Mouse (Mus musculus) cerebellum, adult 18-20 months (tissue): ENCODE measurements at regions not wholly inside any gene's neighbourhood (a gene's known extent, or its start where the extent isn't known, plus 50 kb on each side); places are given as distances from the start of the nearest gene placed in this dataset.

Experiments used
- DNase-seq, 2 experiments: peaks; one replicate each; pipeline ENCODE4 v3.0.0; 2021

DNA sequence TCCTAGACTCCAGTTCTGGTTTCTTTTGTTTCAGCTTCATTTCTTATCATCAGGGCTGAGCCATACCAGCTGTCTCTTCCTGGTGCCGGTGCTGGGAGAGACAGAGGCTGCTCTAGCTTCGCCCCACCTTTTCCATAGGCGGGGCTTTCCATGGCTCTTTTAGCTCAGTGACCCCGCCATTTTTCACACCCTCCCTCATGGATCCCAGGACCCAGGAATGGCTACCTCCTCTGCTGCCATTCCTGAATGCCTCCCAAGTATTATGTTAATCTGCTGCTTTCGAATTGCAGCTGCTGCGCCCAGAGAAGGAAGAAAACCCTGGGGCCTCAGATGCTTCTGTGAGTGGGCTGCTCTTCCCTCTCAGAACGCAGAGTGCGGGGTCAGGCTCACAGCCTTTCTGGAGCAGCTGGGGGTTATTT, 214.9 kb downstream of the Pik3r1 start:
- no peak for DNase-seq

- DNase-seq: no peak
Measured at GRCm38 (mm10) chr13:101552451-101552850, 215.6 kb downstream of the Pik3r1 start.

GRCm38 (mm10) chr13:101551068-101551467, 216.9 kb downstream of the Pik3r1 start:
- DNase-seq: peak; percentile 57 to 59

- peak; percentile 67 to 72 for DNase-seq
Measured at GRCm38 (mm10) chr13:101550526-101550925, 217.5 kb downstream of the Pik3r1 start.

DNA sequence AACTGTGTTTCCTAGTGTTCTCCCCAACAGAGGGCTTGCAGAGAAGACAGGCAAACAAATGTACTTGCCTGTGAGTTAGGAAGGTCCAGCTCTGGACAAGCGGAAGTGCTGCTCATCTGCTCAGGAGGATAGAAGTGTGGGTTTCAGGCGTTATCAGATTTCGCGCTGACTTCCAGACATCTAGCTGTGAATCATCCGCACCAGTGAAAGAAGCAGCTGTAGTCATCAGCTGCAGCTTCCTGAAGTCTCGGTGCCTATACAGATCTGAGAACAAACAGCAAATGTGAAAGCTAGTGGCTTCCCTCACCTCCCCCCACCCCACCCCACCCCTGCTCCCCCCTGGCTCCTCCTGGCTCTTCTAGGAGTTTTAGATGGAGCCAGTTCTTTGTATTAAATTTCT, 220.1 kb downstream of the Pik3r1 start:
- no peak for DNase-seq

DNA sequence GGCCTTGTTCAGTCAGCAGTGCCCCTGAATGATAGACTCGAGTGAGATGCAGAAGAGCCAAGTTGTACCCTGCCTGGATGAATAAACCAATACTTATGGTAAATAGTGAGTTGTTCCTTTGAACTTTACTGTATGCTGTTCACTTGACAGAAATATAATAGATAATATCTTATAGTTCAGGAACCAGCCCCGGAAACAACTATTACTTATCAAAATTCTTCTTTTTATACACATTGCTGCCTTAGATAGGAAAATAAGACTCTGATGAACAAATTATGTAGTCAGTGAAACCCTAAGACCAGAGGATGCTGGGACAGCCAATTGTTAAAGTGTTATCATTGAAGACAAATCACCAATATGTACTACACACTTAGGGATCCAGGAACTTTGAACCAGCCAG, 220.7 kb downstream of the Pik3r1 start:
- DNase-seq: no peak

DNA sequence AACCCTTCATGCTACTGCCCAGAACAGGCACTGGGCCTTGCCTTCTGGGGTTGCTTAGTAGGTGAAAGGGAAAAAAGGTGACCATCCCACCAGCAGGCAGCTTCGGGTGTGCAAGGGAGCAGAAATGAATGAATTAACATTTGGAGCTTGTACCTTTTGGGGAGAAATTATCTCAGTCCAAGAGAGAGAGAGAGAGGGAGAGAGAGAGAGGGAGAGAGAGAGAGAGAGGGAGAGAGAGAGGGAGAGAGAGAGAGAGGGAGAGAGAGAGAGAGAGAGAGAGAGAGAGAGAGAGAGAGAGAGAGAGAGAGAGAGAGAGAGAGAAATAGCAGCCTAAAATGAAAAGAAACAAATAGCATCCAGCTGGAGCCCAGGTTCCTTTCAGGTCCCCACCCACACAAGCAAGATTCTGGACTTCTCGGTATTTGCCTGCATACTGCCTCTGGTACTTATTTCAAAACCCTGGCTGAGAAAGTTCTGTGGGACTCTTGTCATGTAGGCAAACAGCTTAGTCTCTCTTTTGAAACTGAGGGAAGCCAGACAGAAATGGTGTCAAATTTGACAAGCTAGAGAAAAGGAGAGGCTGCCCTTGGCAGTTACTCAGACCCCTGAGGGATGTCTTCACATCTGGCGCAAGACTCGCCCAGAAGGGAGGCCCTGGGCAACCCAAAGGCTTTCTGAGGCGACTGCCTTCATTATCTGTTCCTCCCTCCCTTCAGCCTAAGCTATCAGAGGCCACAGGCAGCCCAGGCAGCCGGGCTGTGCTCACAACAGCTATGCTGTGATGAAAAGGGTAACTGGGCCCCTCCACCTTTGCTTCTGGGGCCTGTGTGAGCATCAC, 222.5 kb downstream of the Pik3r1 start:
- DNase-seq: no peak

- no peak for DNase-seq
Measured at GRCm38 (mm10) chr13:101540391-101541191, 227.4 kb downstream of the Pik3r1 start.

- no peak for DNase-seq
Measured at GRCm38 (mm10) chr13:101538110-101538509, 229.9 kb downstream of the Pik3r1 start.

- DNase-seq: no peak
Measured at GRCm38 (mm10) chr13:101536019-101536418, 232.0 kb downstream of the Pik3r1 start.

DNA sequence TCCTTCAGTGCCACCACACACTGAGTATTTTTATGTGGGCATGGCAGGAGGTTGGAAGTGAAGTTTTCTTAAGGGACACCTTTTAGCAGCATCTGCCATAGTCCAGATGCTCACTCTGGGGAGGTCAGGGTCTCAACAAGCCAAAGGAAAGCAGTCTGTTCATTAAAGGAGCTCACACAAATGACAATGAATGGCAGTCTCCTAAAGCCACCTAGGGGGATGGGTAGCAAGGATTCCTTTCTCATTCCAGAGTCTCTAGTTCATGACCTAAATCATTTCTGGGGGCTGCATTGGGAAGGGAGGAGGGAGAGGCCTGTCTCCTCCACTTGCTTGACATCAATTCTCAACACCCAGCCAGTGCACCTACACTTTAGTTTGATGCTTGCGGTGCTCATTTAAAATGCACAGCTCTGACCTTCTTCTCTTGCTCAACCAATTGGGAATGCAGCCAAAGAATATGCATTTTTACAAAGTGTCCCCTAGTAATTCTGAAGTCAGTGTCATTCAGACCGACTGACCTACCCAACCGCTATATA, 232.6 kb downstream of the Pik3r1 start:
- DNase-seq: no peak

DNA sequence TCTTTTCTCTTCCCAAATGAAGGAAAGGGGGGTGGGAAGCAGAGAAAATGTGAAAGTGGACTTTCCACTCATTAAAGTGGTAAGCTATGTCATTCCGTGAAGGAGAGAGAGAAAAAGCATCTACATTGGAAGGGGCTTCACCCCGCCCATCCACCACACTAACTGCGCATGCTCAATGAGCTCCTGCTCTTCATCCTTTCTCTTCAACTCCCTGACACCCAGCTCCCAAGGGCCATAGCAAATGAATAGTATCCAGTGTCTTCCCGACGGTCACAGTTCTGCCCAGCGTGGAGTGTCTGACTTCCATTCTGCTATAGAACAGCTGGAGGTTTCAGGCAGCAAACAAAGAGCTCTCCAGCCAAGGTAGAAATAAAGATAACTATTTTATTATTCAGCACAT, 233.5 kb downstream of the Pik3r1 start:
- no peak for DNase-seq

DNA sequence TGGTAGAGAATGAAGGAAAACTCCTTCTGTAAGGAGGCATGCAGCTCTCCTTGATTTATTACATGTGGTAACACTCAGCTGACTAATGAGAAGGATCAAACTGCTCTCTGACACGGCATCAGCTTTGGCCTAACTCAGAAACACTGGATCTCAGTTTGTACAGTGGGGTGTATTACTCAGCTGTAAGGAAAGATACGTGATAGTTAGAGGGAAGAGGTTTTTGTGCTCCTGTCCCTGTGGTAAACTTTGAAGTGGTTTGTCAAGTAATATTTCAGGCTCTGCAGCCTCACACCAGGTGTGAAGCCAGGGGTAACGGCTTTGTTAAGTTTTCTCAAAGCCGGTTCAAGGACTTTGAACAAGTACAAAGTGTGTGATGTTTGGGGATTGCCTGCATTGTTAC, 235.1 kb downstream of the Pik3r1 start:
- no peak for DNase-seq

DNA sequence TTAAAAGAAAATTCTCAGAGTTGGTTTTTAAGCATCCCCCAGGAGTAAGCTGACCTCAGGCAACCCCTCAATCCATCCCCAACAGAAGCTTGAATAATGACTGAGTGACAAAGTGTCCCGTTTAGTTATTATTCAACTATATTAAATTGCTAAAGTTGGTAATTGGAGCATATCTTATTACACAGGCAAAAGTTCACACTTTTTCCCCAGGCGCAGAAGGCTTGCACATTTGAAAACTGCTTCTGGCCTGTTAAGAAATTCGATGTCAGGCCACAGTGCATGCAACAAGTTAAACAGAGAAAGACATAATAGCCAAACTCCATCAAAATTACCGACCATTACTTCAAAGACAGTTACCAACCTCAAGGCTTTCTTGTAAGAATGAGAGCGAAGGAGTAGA, 240.3 kb downstream of the Pik3r1 start:
- DNase-seq: no peak

DNA sequence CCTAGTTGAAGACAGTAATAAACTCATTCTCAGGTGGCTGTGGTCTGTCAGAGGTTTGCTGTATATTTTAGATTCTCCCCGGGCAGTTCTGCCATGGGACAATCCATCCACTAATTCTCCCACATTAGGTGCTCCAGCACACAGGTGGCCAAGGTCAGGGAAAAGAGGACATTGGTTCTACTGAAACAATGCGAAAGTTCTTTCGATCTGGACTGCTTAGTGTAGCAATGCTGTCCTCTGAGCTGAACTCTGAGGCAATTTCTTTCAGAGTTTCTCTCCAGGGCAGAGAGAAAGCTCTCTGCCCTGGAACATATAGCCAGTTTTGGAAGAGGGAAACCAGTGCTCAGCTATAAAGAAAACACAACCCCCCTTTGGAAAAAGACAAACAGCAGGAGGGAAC, 243.2 kb downstream of the Pik3r1 start:
- DNase-seq: no peak

- peak in 1 of 2 experiments; percentile 20 for DNase-seq
Measured at GRCm38 (mm10) chr13:101524223-101524622, 243.8 kb downstream of the Pik3r1 start.

- no peak for DNase-seq
Measured at GRCm38 (mm10) chr13:101523492-101523891, 244.5 kb downstream of the Pik3r1 start.

DNA sequence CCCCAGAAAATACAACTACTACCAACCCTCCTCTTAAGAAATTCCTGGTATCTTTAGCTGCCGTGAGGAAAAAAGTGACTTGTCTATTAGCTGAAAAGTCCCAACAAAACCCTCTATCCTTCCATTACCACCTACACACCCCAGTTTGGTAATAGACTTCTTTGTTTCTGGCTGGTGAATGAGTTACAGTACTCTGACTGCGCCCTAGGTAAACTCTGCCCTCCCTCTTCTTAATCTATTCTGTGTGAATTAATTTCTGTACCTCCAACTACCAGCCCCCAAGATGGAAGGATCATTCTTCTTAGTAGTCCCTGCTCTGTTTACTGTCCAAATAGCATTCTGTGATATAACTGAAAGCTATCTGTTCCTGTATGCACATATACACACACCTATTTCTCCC, 245.4 kb downstream of the Pik3r1 start:
- no peak for DNase-seq

GRCm38 (mm10) chr13:101513354-101513753, 254.7 kb downstream of the Pik3r1 start:
- DNase-seq: peak in 1 of 2 experiments; percentile 39

- DNase-seq: peak in 1 of 2 experiments; percentile 50
Measured at GRCm38 (mm10) chr13:101509946-101510345, 258.1 kb downstream of the Pik3r1 start.

GRCm38 (mm10) chr13:101508331-101508730, 259.7 kb downstream of the Pik3r1 start:
- DNase-seq: no peak

DNA sequence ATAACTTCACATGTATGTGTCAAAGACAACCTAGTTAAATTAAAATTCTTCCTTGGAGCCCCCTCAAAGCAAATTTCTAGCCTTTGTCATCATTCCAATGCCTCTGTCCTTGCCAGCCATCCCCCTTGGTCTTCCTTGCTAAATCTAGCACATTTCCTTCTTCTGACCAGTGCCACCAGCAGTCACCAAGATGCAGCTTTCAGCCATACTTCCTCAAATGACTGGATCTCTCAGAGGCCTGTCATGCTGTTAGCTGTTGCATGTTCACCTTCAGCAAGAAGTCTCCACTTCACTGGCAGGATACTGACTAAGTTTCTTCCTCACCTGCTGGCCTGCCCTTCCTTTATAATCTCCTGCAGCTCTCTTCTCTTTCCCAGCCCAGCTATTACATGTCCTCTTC, 261.3 kb downstream of the Pik3r1 start:
- no peak for DNase-seq

DNA sequence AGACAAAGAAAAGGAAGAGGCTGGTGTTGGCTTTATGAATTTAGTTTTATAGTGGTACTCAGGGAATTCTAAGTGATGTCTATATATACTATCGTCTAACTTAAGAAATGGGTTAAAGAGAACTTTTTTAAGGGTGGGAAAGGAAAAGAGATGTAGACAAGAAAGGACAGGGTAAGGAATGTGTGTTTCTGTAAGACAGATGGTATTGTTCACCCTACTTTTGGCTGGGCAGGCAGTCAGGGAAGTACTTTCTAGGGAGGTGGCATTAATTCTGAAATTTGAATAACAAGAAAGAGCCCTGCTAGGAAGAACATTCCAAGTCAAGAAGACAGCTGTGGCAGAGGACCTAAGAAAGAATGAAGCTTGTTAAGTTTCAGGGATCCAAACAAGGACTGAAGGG, 263.0 kb downstream of the Pik3r1 start:
- no peak for DNase-seq

- no peak for DNase-seq
Measured at GRCm38 (mm10) chr13:101504241-101504640, 263.8 kb downstream of the Pik3r1 start.
